Mouse (Mus musculus) layer of hippocampus, adult 18-20 months (tissue): ENCODE data around the gene Mcm7. TPM values are rescaled to one million over a fixed set of nuclear protein-coding genes. Genes with fewer than 3 reads are reported as not detected.

Experiments used
- DNase-seq, 2 experiments: peaks; one replicate each; pipeline ENCODE4 v3.0.0; 2022; ENCODE audit warnings: low spot score in 2 of 2
- microRNA-seq, 2 experiments: library from miRNA; unstranded; fragments of <30 nt; microRNA quantifications; one replicate each; pipeline ENCODE4 v1.2.0; 2021
- total RNA-seq, 2 experiments: library from RNA; stranded (reverse); gene quantifications; 2 replicates each; pipeline ENCODE4 v1.2.3; 2021

Mcm7 gene
- total RNA-seq, 2 experiments from 2014 or later: 15.8 to 16.4 TPM

- DNase-seq: no peak
These were observed 11.9 kb downstream of the Mcm7 start for GRCm38 (mm10) chr5:138160224-138160762.

DNA sequence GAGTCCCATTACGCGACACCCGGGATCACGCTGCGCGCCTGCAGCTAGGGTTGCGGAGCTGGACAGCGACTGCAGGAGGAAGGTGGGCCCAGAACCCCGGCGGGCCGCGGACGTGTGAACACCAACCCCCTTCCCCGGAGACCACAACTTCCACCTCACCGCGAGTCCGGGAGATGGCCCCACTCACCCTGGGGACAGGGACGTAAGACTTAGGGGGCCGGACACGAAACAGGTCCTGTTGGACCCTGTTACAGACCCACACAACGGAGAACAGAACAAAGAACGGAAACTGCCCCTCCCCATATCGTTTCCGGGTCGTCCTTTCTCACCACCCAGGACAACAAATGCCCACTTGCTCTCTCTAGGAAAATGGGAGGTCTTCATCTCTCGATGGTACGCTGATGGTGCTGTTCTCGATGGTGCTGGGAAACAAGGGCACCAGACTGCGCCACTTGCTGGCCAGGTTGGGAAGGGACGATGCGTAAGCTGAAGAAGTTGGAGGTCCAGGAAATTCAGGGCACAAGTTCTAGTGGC is 16.7 kb downstream of the Mcm7 start, which contains the start of gene Zfp113:
Zfp113 (minus strand) TSS at position 302 of the 534 bp plus-strand sequence.
- DNase-seq: peak; percentile 91 to 96

GRCm38 (mm10) chr5:138154390-138154789 is 17.8 kb downstream of the Mcm7 start:
- no peak for DNase-seq

DNA sequence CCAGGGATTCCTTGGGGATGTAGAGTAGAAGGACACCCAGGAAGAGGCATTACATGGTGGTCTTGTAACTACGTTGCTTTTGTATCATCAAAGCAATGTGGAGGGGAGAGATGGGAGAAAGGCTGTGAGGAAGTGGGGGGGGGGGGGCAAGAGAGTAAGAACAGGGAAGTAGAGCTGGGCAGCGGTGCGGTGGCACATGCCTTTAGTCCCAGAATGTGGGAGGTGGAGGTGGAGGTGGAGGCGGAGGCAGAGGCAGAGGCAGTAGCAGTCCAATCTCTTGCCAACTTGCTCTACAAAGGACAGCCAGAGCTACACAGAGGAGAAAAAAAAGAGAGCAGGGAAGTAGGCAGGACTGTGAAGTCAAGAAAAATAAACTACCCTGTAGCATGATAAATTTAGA is 33.6 kb downstream of the Mcm7 start:
- DNase-seq: no peak

DNA sequence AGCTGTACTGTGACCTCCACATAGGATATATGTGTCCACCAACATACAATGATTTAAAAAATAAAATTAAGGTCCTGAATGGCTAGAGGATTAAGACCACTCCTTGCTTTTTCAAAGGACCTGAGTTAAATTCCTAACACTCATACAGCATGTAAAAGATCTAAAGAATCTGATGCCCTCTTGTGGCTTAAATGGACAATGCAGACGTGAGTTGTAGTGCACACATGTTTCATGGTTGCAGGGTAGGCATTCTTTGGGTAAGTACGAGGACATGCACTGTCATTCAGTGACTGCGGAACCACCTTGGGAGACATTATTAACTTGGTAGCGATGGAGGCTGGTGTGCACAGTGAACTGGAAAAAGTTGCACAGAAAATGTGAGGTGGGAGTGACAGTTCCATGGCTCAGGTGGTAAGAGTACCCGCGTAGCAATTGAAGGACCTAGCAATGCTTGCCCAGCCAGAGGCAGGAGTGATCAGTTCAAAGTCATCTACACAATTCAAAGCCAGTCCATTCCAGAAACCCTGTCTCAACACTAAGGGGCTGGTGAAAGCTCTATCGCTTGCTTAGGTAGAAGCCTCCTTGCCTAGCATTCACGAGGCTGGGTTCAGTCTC is 34.2 kb downstream of the Mcm7 start:
- DNase-seq: peak in 1 of 2 experiments; percentile 39

- no peak for DNase-seq
These were observed 35.0 kb downstream of the Mcm7 start for GRCm38 (mm10) chr5:138137257-138137656.

GRCm38 (mm10) chr5:138132425-138133064 is 39.7 kb downstream of the Mcm7 start:
- no peak for DNase-seq

DNA sequence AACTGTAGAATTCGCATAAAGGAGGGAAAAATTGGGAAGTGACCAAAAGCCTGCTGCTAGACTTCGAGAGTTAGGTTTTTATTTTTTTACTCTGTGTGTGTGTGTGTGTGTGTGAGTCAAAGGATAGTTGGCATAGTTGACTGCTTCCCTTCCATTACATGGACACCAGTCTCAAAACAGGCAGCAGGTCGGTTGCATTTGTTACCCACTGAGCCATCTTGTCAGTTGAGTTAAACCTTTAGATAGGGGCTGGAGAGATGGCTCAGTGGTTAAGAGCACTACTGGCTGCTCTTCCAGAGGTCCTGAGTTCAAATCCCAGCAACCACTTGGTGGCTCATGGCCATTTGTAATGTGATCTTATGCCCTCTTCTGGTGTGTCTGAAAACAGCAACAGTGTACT is 54.2 kb downstream of the Mcm7 start:
- DNase-seq: no peak

GRCm38 (mm10) chr5:138117199-138118015 is 54.8 kb downstream of the Mcm7 start:
- DNase-seq: no peak

GRCm38 (mm10) chr5:138116255-138117198 is 55.7 kb downstream of the Mcm7 start, which contains the start of gene Zscan21:
Gene Zscan21, plus strand, starts transcription at chr5:138116903.
- DNase-seq: peak; percentile 84 to 91

Small RNA genes within 50 kb of the gene (microRNA-seq; reads per million reads assigned to microRNA genes)
- gene Mir106b (405 to 589 reads per million in 2 experiments), gene Mir25 (53.1 to 74.3 reads per million in 2 experiments), gene Mir93 (1,064 to 1,415 reads per million in 2 experiments)

Other genes with a start within 250 kb of the Mcm7 start
- 10 to 100 TPM; 21.4 to 22.4 TPM for gene Gjc3, start 209.3 kb downstream of the Mcm7 start, total RNA-seq
- not detected for gene Azgp1, start 190.9 kb downstream of the Mcm7 start, total RNA-seq
- gene Smok3a, start 151.2 kb downstream of the Mcm7 start, total RNA-seq: not detected
- gene Smok3b, start 151.0 kb downstream of the Mcm7 start, total RNA-seq: not detected
- not detected for gene Smok3c, start 119.2 kb downstream of the Mcm7 start, total RNA-seq
- gene Zkscan1, start 87.3 kb downstream of the Mcm7 start, total RNA-seq: 10 to 100 TPM; 39.6 to 42.2 TPM
- gene Zscan21, start 55.5 kb downstream of the Mcm7 start, total RNA-seq: 10 to 100 TPM; 13.9 to 15.7 TPM
- gene Zfp113, start 16.7 kb downstream of the Mcm7 start, total RNA-seq: 10 to 100 TPM; 10.6 to 13.2 TPM
- 100 to 1,000 TPM; 139 to 142 TPM for gene Cops6, start 11.4 kb downstream of the Mcm7 start, total RNA-seq
- 10 to 100 TPM; 19.5 to 25.4 TPM for gene Ap4m1, start 420 bp downstream of the Mcm7 start, total RNA-seq
- 10 to 100 TPM; 42.0 to 43.7 TPM for gene Taf6, start 15.0 kb upstream of the Mcm7 start, total RNA-seq
- gene Cnpy4, start 15.1 kb upstream of the Mcm7 start, total RNA-seq: 10 to 100 TPM; 14.6 to 15.3 TPM
- 1 to 10 TPM; 6.8 to 8.9 TPM for gene Mblac1, start 21.9 kb upstream of the Mcm7 start, total RNA-seq
- gene Nxpe5, start 53.5 kb upstream of the Mcm7 start, total RNA-seq: not detected
- 10 to 100 TPM; 54.4 to 55.9 TPM for gene Lamtor4, start 83.1 kb upstream of the Mcm7 start, total RNA-seq
- 10 to 100 TPM; 72.5 to 73.6 TPM for gene BC037034, start 91.6 kb upstream of the Mcm7 start, total RNA-seq
- gene Gal3st4, start 100.4 kb upstream of the Mcm7 start, total RNA-seq: 1 to 10 TPM; 3.6 to 4.1 TPM
- gene Gm43720, start 107.5 kb upstream of the Mcm7 start, total RNA-seq: not detected
- gene Gpc2, start 107.6 kb upstream of the Mcm7 start, total RNA-seq: 1 to 10 TPM; 1.2 to 1.5 TPM
- gene Stag3, start 107.8 kb upstream of the Mcm7 start, total RNA-seq: 1 to 10 TPM in 1 of 2 experiments, under 1 TPM in 1; 0.47 to 1.1 TPM
- under 1 TPM in 1 of 2 experiments, not detected in 1; 0.40 TPM for gene Pvrig, start 169.5 kb upstream of the Mcm7 start, total RNA-seq